Mouse (Mus musculus) kidney, adult 2 months (tissue): ENCODE measurements around the gene Tmem9b.

Experiments used
- CTCF ChIP-seq: fragments of 200-500 bp; conservative IDR thresholded peaks from 2 replicates; pipeline ENCODE4 v1.5.1; 2011; ENCODE audit warnings: low read depth, mild to moderate bottlenecking, control low read depth, low read length, moderate library complexity, mixed read lengths; ENCODE audit not compliant: insufficient read depth, insufficient read length
- POLR2A ChIP-seq: fragments of 200-500 bp; IDR thresholded peaks from one replicate; pipeline ENCODE4 v1.6.1; 2011; ENCODE audit warnings: low read depth, low read length, control low read depth

GRCm38 (mm10) chr7:109768699-109769383 is 16.2 kb upstream of the Tmem9b start:
- TF ChIP-seq CTCF (no peak), POLR2A (no peak)
